Mouse (Mus musculus): ENCODE results near the gene Tor4a. TPM values are rescaled to one million over a fixed set of nuclear protein-coding genes. Genes with fewer than 3 reads are reported as not detected.

Gene Tor4a
- total RNA-seq, 2 experiments from 2014 or later: 2.2 to 3.0 TPM

DNA sequence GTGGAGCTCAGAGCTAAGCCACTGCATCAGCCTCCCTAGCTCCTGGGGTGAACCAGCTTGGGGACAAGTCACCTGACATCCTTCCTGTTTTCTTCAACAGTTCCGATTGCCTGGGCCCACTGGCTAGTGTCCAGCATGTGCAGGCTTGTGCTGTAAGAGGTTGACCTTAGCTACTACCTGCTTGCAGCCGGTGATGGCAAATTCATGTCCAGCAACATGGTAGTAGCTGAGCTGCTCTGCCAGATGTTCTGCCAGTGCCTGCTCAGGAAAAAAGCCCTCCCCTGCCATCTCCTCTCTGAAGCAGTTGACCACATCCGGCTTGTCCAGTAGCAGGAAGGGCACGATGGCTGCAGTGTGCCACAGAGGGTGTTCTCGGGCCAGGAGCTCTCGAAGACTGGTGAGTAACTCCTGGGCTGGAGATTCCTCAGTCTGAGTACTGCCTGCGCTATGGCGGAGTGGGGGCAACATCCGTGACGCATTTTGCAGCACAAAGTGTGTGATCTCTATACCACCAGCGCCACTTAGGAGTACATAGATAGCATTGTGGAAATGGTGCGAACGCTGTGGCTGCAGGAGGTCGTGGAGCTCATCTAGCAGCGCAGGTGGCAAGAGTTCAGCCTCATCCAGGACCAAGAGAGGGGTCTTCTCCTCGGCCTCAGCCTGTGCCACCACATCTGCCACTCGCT, 2.1 kb downstream of the Tor4a start:
- 0 out of 2 replicates have a peak overlapping the region, but pooled peaks have one; percentile 39 for H3K27ac ChIP-seq
- TF ChIP-seq CTCF (conservative IDR thresholded peaks at IDR 0.05): no peak
- no peak for DNase-seq (ENCODE audit: low spot score in 2 of 2)
- no peak overlapping the region for H3K4me3 ChIP-seq

DNA sequence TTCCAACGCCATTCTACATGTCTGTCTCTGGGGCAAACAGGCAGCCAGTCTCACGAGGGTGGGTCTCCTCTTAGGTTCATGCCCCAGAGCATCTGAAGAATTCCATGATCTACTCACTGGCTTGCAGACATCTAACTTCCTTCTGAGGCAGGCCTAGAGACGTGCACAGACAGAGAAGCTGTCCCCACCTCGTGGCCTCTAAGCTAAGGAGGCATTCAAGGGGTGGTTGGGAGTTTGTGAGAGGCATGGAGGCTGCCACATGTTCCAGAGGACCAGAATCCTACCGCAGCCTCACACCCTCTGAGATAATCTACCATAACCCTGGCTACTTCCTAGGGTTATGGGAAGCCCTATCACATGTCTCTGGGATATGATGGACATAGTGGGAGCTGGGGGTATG, 2.7 kb downstream of the Tor4a start:
- no peak for TF ChIP-seq CTCF (conservative IDR thresholded peaks at IDR 0.05)
- no peak for DNase-seq (ENCODE audit: low spot score in 2 of 2)
- H3K27ac ChIP-seq: peak overlapping the region; percentile 39; the same call in 1 of the 2 replicates
- H3K4me3 ChIP-seq: no peak overlapping the region

DNA sequence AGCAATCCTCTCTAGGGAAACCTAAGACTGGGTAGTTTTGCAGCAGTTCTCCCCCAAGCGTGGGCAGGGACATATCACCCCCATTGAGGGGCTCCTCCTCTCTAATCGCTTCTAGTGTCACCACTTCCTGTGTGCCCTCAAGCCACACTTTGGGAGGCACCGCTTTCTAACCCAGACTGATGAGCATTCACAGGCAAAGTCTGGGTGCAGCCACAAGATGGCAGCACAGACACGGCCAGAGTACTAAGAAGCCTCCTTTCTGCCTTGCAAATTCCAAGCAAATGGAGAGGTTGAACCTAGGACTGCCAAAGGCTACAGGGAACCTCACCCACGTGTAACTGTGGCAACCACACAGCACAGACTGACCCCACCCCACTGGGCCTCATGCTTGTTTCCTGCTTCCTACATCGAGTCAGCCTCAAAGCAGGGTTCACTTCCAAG, 3.3 kb downstream of the Tor4a start:
- Histone ChIP-seq H3K27ac (peak overlapping the region; percentile 39; the same call in 1 of the 2 replicates), H3K4me3 (no peak overlapping the region)
- peak; percentile 91 for TF ChIP-seq CTCF (conservative IDR thresholded peaks at IDR 0.05)
- peak; percentile 76 to 82 for DNase-seq (ENCODE audit: low spot score in 2 of 2)

DNA sequence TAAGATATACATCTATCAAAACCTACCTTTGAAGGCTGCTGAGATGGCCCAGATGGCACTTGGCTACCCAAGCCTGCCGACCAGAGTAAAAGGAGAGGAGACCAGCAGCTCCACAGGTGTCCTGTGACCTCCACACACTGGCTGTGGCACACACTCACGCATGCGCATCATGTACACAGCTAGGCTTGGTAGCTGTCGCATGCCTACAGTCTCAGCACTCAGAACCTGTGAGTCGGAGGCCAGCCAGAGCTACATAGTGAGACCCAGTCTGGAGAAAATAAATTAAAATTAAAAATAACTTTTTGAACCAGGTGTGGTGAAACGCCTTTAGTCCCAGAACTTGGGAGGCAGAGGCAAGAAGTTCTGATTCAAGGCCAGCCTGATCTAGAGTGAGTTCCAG, 8.8 kb downstream of the Tor4a start:
- DNase-seq (ENCODE audit: low spot score in 2 of 2): no peak
- no peak overlapping the region for H3K4me3 ChIP-seq
- TF ChIP-seq CTCF (conservative IDR thresholded peaks at IDR 0.05): no peak
- H3K27ac ChIP-seq: no peak overlapping the region

DNA sequence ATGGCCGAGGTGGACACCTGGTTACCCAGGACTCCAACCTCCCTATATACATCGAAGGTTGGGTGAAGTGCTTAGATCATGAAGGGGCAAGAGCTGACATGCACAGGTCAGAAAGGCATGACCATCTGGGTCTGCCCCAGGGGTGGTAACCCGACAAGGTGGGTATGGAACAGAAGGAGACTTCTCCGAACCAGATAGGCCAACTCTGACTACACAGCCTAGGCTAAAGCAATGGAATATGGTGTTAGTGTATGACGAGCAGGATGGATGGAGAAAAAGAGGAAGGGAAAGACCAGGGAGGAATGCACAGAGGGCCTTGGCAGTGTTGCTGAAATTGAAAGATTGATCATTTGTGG, 10.1 kb downstream of the Tor4a start:
- H3K4me3 ChIP-seq: no peak overlapping the region
- no peak overlapping the region; the same call in 1 of the 2 replicates for H3K27ac ChIP-seq
- DNase-seq (ENCODE audit: low spot score in 2 of 2): no peak
- no peak for TF ChIP-seq CTCF (conservative IDR thresholded peaks at IDR 0.05)

DNA sequence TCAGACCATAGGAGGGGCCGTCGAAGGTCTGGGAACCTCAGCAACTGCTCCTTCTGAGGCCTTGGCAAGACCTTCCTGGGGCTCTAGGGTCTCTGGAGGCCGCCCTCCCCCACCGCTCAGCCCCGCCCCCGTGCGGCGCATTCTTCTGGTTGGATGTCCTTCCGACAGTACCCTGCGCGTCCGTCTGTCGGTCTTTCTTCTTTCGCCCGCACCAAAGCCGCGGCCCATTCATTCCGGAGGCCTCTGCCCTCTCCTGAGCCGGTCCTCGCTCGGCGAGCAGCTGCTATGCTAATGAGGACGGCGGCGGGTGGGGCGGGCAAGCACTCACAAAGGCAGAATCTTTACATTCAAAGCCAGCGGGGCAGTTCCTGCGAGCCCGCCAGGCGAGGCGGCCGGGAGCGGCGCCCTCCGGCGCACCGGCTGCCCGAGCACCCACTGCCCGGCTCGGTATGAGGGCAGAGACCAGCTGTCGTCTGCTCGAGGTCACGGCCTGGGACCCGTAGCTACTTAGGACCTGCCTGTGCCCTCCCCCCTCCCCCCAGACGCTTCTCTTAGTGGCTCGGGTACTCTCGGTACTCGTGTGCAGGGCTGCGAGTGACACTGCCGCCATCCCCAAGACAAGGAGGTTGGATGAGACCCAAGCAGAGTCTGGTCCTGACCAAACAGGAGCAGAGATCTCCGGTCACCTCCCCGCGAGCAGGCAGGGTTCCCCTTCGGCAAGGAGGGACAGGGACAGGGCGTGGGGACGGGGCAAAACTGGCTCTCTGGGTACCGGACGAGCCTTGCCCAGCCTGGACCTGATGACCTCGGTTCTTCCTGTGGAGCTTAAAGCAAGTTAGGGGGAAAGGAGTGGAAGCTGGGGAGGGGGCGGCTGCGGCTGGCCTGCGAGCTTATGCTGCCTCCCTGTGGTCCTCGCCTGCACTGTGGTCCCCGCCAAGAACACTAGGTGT, 10.8 kb downstream of the Tor4a start:
- H3K4me3 ChIP-seq: peak overlapping the region; percentile 47
- peak overlapping the region; percentile 76 for H3K27ac ChIP-seq
- TF ChIP-seq CTCF (conservative IDR thresholded peaks at IDR 0.05): peak; percentile 72
- no peak for DNase-seq (ENCODE audit: low spot score in 2 of 2)

DNA sequence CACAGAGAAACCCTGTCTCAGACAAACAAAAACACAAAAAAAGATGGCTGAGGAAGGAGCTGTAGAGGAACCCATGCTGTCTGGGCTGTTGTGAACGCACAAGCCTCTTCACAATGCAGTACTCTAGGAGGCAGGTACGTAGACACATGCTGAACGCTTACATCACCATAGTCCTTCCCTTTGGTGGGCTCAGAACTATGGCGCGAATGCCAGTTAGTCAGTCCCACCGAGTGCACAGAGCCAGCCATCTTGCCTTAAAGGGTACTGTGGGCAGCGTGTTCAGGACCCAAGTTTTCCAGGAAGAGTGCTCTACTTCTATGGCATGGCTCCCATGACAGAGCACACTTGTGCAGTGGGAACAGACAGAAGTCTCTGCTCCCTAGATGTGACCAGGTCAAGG, 12.2 kb downstream of the Tor4a start:
- no peak for TF ChIP-seq CTCF (conservative IDR thresholded peaks at IDR 0.05)
- H3K4me3 ChIP-seq: no peak overlapping the region
- no peak for DNase-seq (ENCODE audit: low spot score in 2 of 2)
- H3K27ac ChIP-seq: no peak overlapping the region

DNA sequence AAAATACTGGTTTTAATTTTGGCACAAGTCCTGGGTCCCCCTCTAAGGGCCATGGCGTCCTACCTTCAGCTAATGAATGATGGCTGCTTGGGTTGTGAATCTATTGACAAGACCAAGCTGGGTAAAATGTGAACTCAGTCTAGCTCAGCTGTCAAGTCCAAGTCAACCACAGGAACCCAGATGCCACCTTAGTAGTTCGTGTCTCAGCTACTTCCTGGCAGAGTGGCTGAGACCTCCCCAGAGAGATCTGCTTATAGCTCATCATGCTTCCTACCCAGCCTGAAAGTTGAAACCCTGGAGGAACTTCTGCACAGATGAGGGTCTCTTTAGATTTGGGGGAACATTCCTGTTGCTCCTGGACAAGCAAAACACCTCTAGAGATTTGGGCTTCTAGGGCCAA, 13.3 kb downstream of the Tor4a start:
- peak overlapping the region; percentile 72; the same call in 1 of the 2 replicates for H3K4me3 ChIP-seq
- no peak for TF ChIP-seq CTCF (conservative IDR thresholded peaks at IDR 0.05)
- no peak for DNase-seq (ENCODE audit: low spot score in 2 of 2)
- peak overlapping the region; percentile 87 for H3K27ac ChIP-seq

DNA sequence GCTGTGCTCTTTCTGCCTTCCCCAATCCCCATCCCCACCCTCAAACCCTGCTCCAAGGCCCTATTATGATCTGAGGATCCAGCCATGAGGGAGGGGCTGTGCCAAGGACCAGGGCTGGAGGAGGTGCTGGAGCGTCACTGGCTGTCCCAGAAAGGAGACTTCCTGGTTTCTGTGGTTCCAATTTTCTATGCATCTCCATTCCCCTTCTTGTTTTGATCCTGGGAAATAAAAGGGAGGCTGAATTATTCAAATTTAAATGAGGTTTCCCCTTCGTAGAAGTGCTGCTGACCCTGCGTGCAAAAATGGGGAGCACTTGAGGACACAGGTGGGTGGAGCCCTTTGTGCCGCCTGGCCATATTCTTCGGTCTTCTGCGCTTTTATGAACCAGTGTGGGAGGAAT, 14.0 kb downstream of the Tor4a start:
- Histone ChIP-seq H3K27ac (peak overlapping the region; percentile 87), H3K4me3 (peak overlapping the region; percentile 72)
- no peak for DNase-seq (ENCODE audit: low spot score in 2 of 2)
- no peak for TF ChIP-seq CTCF (conservative IDR thresholded peaks at IDR 0.05)

DNA sequence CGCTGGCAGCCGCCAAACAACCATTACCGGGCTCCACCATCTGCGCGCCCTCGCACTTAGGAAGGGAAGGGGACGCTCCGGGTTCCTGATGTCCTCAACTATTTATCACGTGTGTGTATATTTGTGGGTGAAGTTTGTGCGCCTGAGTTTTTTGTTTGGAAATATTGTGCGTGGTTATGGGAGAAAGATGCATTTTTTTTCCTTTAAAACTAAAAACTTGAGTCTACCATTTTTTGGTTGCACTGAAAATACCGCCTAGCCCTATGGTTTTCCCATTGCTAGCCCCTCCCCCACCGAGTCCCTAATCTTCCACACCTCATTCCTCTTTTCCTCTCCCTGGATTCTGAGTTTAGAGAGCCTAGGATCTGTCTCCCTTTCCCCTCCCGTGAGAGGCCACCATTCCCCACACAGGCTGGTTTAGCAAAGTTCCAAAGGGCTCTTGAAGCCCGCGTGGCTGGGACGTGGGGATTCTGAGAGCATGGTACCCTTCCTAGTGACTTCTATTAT, 14.7 kb downstream of the Tor4a start:
- DNase-seq (ENCODE audit: low spot score in 2 of 2): no peak
- H3K27ac ChIP-seq: peak overlapping the region; percentile 87
- peak overlapping the region; percentile 72 for H3K4me3 ChIP-seq
- no peak; the same call in 1 of the 2 replicates for TF ChIP-seq CTCF (conservative IDR thresholded peaks at IDR 0.05)

DNA sequence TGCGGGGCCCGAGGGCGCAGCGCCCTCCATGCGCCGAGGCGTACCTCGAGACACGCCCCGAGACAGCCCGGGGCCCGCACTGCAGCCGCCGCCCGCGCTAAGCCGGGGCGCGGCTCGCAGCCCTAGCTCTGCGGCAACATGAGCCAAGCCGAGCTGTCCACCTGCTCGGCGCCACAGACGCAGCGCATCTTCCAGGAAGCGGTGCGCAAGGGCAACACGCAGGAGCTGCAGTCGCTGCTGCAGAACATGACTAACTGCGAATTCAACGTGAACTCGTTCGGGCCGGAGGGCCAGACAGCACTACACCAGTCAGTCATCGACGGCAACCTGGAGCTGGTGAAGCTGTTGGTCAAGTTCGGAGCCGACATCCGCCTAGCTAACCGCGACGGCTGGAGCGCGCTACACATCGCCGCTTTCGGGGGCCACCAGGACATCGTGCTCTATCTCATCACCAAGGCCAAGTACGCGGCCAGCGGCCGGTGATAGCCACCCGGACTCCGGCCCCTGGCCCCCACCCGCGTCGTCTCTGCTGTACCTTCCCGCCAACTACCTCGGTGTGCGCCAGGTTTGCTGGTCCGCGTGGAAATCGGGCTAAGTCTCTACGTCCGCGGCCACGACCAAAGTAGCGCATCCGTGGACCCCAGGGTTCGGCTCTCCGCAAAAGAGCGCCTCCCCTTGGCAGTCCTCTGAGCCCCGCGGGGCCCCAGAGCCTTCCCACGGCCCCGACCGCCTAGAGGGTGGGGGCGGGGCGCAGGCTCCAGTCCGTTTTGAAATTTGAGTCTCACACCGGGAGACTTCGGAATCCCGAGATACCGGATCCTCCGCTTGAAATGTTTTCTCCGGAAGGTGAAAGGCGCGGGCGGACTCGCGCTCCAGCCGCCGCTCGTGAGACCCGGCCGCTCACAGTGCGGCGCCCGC, 15.5 kb downstream of the Tor4a start:
- peak; percentile 51 for TF ChIP-seq CTCF (conservative IDR thresholded peaks at IDR 0.05)
- DNase-seq (ENCODE audit: low spot score in 2 of 2): peak in 1 of 2 experiments; percentile 39
- H3K27ac ChIP-seq: peak overlapping the region; percentile 87
- peak overlapping the region; percentile 72 for H3K4me3 ChIP-seq

DNA sequence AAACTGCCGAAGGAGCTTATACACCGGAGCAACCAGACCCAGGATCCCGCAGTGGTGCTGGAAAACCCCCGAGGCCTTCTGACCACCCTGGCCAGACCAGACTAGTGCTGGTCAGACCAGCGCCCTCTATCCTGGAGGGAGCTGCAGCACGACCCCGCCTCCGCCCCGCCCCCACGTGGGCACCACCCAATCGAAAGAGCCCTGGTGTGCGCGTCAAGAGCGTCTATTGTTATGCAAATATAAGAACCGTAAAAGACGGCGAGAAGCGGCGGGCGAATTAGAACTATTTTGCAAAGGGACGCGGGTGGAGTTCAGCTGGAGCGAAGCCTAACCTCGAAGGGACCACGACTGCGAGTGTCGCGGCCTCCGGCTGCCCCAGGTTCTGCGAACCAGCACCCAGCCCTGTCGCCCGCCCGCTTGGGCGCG, 16.2 kb downstream of the Tor4a start, which contains the start of gene Nrarp:
Gene Nrarp, plus strand, starts transcription at position 281 of the 426 bp plus-strand sequence.
- Histone ChIP-seq H3K4me3 (peak within 1 kb of the TSS; percentile 72), H3K27ac (peak within 1 kb of the TSS; percentile 91)
- TF ChIP-seq CTCF (conservative IDR thresholded peaks at IDR 0.05): peak; percentile 72
- DNase-seq (ENCODE audit: low spot score in 2 of 2): peak; percentile 96
